Mouse (Mus musculus) megakaryocyte, adult 5-6 weeks (primary cell): ENCODE data around the gene Mfsd7a. TPM values are rescaled to one million over a fixed set of nuclear protein-coding genes. Genes with fewer than 3 reads are reported as not detected.
A peak's percentile ranks its signal among the peaks of the same experiment; 100 is the strongest.

Experiments used
- ATAC-seq: 2 replicates; pipeline ENCODE4 v1.8.0; 2016; ENCODE audit warnings: mild to moderate bottlenecking, inconsistent platforms; ENCODE audit not compliant: poor library complexity, severe bottlenecking
- total RNA-seq, 2 experiments: library from RNA; stranded (forward) in 1 of 2; stranded (reverse) in 1 of 2; fragments of 153-499, 151-499 nt in 1 of 2; fragments of 221-1000, 200-1000 nt in 1 of 2; gene quantifications; 2 replicates each; pipeline versions ENCODE4 v1.2.3 to v1.2.4; 2015 to 2017

The Mfsd7a gene
- total RNA-seq, 2 experiments from 2014 or later: 9.5 to 21.7 TPM

GRCm38 (mm10) chr5:108433804-108434587, 14.7 kb downstream of the Mfsd7a start, which contains the start of gene Atp5k:
TSS of gene Atp5k (minus strand) at chr5:108434448.
- ATAC-seq: peak; percentile 98

DNA sequence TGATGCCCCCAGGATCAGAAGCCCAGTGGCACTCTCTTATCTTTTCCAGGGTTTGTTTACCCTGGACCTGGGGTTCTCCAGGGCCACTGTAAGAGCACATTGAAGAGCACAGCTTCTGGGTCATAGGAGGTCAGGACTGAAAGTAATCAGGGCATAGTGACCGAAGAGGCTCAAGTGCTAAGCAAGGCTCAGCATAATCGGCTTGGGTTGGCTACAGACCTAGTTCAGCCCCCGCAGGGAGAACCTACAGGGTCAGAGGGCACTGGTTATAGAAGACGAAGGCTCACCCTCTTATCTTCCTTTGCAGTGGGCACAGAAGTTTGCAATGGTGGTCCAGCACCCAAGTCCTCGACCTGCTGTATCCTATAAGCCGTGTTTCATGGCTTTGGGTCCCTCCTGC, 17.5 kb downstream of the Mfsd7a start:
- no peak for ATAC-seq

GRCm38 (mm10) chr5:108427186-108427585, 21.5 kb downstream of the Mfsd7a start:
- ATAC-seq: peak; percentile 87

DNA sequence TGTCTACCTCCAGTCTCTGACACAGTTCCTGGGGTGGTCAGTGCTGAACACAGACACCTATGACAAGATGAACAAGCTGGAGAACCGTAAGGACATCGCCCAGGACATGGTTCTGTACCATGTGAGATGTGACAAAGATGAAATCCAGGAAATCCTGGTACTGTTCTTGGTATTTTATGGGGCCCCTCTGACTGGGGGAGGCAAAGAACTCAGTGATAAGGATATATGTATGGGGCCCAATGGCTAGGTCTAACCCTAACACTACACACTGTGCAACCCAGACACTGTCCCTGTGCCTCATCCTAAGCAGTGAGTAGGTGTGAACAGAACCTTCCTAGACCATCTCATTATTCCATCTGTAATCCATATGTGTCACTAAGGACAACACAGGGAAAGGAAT, 25.3 kb downstream of the Mfsd7a start:
- ATAC-seq: no peak

DNA sequence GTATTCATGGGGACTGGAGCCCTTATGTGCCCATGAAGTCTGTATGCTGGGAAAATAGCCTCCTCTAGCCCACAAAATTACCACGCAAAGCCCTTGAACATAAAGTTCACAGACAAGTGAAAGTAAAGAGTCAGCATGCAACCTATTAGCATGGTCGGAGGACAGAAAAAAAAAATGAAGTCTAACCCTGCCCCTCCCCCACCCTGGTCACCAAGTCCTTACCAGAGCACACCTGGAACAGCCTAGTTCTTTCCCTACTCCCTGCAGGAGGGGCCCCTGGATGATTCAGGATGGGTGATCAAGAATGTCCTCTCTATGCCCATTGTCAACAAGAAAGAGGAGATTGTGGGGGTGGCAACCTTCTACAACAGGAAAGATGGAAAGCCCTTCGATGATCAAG, 25.9 kb downstream of the Mfsd7a start:
- no peak for ATAC-seq

DNA sequence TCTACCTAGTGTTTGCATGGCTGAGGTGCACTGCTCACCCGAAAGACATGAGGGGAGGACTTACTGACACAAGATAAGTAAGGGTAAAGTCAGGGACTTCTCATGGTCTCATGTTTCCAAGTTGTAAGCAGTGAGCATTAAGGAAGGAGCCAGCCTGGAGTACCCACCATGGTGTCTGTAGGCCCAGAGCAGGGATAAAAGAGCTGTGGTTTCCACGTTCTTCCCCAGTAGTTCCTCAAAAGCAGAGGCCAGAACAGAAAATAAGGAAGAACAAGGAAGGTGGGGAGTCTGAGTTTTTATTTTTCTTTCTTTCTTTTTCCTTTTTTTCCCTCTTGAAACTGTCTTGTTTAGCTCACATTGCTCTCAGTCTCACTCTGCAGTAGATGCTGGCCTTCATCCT, 34.0 kb downstream of the Mfsd7a start:
- peak; percentile 33; the same call in 1 of the 2 replicates for ATAC-seq

GRCm38 (mm10) chr5:108406977-108407376, 41.7 kb downstream of the Mfsd7a start:
- no peak for ATAC-seq

GRCm38 (mm10) chr5:108405460-108405859, 43.2 kb downstream of the Mfsd7a start:
- peak; percentile 57 for ATAC-seq

DNA sequence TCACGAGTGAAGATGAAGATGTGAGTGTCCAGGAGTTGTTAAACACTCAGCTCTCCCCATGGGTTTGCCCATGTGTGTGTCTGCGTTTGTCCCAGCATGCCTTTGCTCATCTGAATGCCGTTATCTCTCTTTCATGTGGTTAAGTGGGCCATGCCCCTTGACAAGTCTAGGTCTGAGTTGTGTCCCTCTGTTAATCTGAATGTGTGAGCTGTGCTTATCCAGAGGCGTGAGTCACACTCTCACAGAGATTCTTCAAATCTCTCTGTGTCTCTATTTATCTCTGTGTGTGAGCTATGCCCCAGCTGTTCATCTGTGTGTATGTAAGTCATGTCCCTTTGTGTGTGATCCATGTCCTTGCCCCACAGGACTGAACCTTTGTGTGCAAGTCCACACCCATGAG, 45.2 kb downstream of the Mfsd7a start:
- no peak for ATAC-seq

Other genes with a start within 250 kb of the Mfsd7a start
- gene Dr1, start 180.0 kb downstream of the Mfsd7a start, total RNA-seq (2015): 158 and 178 TPM in 2 replicates
- 116 and 118 TPM in 2 replicates for gene Dr1, start 180.0 kb downstream of the Mfsd7a start, total RNA-seq (2017)
- 2.7 and 2.9 TPM in 2 replicates for gene Pigg, start 136.3 kb downstream of the Mfsd7a start, total RNA-seq (2015)
- 3.9 and 5.0 TPM in 2 replicates for gene Pigg, start 136.3 kb downstream of the Mfsd7a start, total RNA-seq (2017)
- gene Gm42517, start 81.0 kb downstream of the Mfsd7a start, total RNA-seq (2015): not detected in 2 replicates
- gene Gm42517, start 81.0 kb downstream of the Mfsd7a start, total RNA-seq (2017): not detected in 2 replicates
- not detected in 2 replicates for gene Pde6b, start 60.5 kb downstream of the Mfsd7a start, total RNA-seq (2015)
- not detected in 2 replicates for gene Pde6b, start 60.5 kb downstream of the Mfsd7a start, total RNA-seq (2017)
- gene Atp5k, start 14.4 kb downstream of the Mfsd7a start, total RNA-seq (2015): 197 and 209 TPM in 2 replicates
- 132 and 217 TPM in 2 replicates for gene Atp5k, start 14.4 kb downstream of the Mfsd7a start, total RNA-seq (2017)
- gene Pcgf3, start 12.3 kb upstream of the Mfsd7a start, total RNA-seq (2015): 13.0 and 16.5 TPM in 2 replicates
- gene Pcgf3, start 12.3 kb upstream of the Mfsd7a start, total RNA-seq (2017): 9.5 and 13.5 TPM in 2 replicates
- 0.34 TPM in 1 of 2 replicates, not detected in the other for gene Cplx1, start 101.1 kb upstream of the Mfsd7a start, total RNA-seq (2015)
- not detected in 2 replicates for gene Cplx1, start 101.1 kb upstream of the Mfsd7a start, total RNA-seq (2017)
- gene Gak, start 180.9 kb upstream of the Mfsd7a start, total RNA-seq (2015): 78.9 and 80.8 TPM in 2 replicates
- gene Gak, start 180.9 kb upstream of the Mfsd7a start, total RNA-seq (2017): 110 and 120 TPM in 2 replicates
- 18.7 and 21.5 TPM in 2 replicates for gene Tmem175, start 180.9 kb upstream of the Mfsd7a start, total RNA-seq (2015)
- gene Tmem175, start 180.9 kb upstream of the Mfsd7a start, total RNA-seq (2017): 8.7 and 11.7 TPM in 2 replicates
- gene Idua, start 211.4 kb upstream of the Mfsd7a start, total RNA-seq (2015): 14.0 and 17.4 TPM in 2 replicates
- gene Idua, start 211.4 kb upstream of the Mfsd7a start, total RNA-seq (2017): 6.3 and 9.9 TPM in 2 replicates
- gene Dgkq, start 220.8 kb upstream of the Mfsd7a start, total RNA-seq (2015): 5.2 and 5.9 TPM in 2 replicates
- gene Dgkq, start 220.8 kb upstream of the Mfsd7a start, total RNA-seq (2017): 6.8 and 15.6 TPM in 2 replicates
- 0.02 and 0.57 TPM in 2 replicates for gene Slc26a1, start 226.7 kb upstream of the Mfsd7a start, total RNA-seq (2015)
- gene Slc26a1, start 226.7 kb upstream of the Mfsd7a start, total RNA-seq (2017): 0.04 and 0.77 TPM in 2 replicates
- 0.16 and 1.1 TPM in 2 replicates for gene Fgfrl1, start 243.5 kb upstream of the Mfsd7a start, total RNA-seq (2015)
- gene Fgfrl1, start 243.5 kb upstream of the Mfsd7a start, total RNA-seq (2017): 0.12 and 1.0 TPM in 2 replicates